Mouse (Mus musculus): ENCODE data around the gene 4930572O03Rik.
A peak's percentile ranks its signal among the peaks of the same experiment; 100 is the strongest.
"Not testable (repeated sequence)": the region's sequence is repeated elsewhere in the genome, so short reads cannot be mapped to it uniquely, and the experiment has no call there.

Gene 4930572O03Rik

GRCm38 (mm10) chr5:15616195-15616594, 40.7 kb downstream of the 4930572O03Rik start:
- not testable (repeated sequence) for DNase-seq

GRCm38 (mm10) chr5:15610695-15611094, 46.2 kb downstream of the 4930572O03Rik start:
- DNase-seq: peak; percentile 7 to 23

- peak in 1 of 2 experiments; percentile 3 for DNase-seq
Observed at GRCm38 (mm10) chr5:15606677-15607076, 50.2 kb downstream of the 4930572O03Rik start.

GRCm38 (mm10) chr5:15603585-15603984, 53.3 kb downstream of the 4930572O03Rik start:
- DNase-seq: not testable (repeated sequence)

GRCm38 (mm10) chr5:15603008-15603407, 53.9 kb downstream of the 4930572O03Rik start:
- DNase-seq: not testable (repeated sequence)

GRCm38 (mm10) chr5:15602424-15602947, 54.4 kb downstream of the 4930572O03Rik start:
- DNase-seq: not testable (repeated sequence)
